Mouse (Mus musculus) left cerebral cortex, adult 11 months (tissue): ENCODE measurements around the gene Lrr1.

ENCODE experiments used
- DNase-seq: peaks from one replicate; pipeline ENCODE4 v3.0.0; 2022; ENCODE audit warnings: low spot score

Lrr1 gene

DNA sequence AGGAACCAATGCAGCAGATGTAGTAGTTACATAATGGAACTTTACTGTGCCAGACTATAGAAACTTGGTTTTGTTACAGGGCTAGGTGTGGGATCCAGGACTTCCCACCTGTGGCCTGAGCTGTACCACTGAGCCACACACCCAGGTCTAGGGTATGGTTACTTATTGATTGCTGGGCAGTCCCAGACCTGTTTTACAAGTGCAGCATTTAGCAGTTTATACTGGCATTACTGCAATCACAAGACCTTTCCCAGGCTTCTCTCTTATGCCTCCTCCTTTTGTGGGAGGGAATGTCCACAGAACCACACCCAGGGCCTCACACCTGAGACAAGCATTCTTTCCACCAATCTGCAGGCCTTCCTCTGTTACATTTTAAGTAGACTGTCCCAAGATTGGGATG, 30.4 kb downstream of the Lrr1 start:
- no peak for DNase-seq

DNA sequence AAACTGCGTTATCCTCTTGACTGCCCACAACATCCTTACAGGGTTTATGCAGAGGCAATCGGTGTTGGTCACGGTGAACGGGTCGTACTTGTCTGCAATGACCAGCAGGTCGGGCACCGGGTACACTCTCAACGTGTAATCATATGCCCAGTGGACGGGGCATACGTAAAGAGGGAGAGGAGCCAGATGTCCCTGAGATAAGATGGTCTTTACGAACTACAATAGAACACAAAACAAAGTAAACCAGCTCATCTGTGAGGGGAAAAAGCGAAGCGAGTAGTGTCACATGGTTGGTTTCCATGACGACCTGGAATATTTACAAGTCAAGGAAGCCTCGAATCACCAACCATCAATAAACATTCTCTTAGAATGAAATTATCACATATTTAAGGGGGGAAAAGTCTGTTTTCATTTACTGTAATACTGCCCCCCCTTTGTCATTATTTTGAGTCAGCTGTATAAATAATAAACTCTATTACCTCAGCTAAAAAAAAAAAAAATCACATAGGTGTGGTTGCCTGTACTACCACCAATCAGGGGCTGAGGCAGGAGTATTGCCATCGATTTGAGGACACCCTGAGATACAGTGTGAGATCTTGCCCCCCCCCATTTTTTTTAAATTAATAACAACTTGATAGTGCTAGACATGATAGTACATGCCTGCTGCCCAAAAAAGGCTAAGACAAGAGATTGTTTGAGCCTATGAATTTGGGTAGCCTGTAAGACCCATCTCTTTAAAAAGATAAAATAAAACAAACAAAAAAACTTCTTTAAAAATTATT, 35.6 kb downstream of the Lrr1 start, which contains the start of gene Gm49384:
TSS of gene Gm49384 (minus strand) at position 216 of the 782 bp plus-strand sequence.
- DNase-seq: no peak

DNA sequence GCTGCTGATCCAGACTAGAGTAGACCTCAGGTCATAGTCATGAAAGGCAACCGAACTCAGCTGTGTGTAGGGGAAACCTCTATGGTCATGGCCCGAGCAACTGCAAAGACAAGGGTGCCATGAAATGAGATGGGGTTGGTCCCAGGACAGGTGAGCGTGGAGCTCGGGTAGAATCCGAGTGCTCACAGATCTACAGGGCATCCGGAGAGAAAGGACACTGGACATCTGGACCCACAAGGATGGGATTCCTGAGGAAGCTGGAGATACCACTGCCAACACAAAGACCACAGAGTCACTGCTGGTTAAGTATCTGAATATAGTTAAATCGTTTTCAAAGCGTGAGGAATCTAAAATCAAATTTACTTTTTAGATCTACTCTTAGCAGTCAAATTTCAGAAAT, 38.8 kb downstream of the Lrr1 start:
- DNase-seq: no peak

DNA sequence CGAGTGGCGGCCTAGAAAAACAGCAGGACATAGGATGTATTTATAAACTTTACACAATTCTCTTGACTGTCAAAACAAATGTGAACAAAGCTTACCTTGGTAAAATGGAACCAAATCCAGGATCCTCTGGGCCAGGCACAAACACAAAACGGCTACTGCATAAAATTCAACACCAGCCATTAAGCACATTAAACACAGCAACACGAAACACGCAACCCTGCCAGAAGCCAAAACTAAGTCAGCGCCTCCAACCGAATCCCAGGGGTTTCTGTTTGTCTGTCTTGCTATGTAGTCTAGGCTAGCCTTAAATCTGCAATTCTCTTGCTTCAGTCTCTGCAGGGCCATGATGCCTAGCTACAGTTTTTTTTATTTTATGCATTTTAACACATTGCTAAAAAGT, 39.3 kb downstream of the Lrr1 start:
- no peak for DNase-seq

DNA sequence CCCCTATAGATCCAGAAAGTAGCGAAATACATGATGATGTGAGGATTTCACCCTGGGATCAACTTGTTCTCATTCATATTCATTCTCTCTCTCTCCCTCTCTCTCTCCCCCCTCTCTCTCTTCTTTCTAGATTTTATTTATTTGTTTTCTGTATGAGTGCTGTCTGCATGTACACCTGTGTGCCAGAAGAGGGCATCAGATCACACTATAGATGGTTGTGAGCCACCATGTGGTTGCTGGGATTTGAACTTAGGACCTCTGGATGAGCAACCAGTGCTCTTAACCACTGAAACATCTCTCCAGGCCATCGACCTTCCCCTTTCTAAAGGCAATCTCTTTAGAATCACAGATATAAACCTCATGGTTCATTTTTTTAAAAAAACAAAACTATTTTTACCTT, 39.9 kb downstream of the Lrr1 start:
- no peak for DNase-seq

DNA sequence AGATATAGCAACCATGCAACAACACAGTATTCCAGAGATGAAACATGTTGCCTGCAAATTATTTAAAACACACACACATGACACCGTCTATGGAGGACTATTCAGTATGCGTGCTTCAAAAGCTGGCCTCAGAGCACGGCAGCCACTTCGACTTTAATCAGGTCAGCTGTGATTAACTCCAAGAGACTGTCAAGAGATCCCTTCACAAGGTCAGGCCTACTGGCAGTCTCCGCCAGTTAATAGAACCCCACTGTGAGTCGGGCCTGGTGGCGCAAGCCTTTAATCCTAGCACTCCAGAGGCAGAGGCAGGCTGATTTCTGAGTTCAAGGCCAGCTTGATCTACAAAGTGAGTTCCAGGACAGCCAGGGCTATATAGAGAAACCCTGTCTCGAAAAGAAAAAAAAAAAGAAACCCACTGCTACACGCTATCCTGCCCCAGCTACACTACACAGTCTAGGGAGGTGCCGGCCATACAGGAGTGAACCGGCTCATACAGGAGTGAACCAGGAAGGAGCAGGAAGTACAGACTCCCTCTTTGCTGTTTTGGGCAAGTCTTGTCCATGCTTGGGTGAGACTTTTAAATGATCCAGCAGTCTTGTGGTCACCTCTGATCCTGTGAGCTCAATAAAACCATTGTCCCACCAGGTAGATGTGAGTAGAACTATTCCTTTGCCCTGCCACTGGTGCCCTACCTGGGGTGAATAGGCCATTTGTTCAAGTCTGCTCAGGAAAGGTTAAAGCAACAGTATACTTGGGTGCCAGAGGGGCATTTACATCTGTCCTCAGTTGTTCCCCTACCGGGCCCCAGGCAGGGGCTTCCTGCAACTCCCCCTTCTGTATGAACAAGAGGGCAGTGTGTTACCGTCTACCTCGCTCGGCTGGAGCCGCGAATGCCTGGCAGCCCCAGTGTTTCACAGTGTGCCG, 41.7 kb downstream of the Lrr1 start:
- no peak for DNase-seq

DNA sequence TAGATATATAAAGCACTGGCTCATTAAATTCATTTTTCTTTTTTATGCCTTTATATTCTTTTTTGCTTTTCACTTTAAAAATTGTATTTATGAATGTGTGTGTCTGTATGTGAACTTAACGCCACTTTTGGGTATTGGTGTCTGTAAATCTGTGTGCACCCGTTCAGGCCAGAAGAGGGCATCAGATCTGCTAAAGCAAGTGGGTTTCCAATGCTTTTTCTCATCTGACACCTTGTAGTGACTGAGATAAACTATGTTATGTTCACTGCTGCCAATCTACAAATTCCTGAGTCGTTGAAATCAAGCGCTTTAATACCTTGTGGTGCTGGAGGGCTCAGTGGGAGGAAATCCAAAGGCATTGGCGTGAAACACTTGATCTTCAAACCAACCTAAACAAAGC, 42.4 kb downstream of the Lrr1 start:
- DNase-seq: no peak

DNA sequence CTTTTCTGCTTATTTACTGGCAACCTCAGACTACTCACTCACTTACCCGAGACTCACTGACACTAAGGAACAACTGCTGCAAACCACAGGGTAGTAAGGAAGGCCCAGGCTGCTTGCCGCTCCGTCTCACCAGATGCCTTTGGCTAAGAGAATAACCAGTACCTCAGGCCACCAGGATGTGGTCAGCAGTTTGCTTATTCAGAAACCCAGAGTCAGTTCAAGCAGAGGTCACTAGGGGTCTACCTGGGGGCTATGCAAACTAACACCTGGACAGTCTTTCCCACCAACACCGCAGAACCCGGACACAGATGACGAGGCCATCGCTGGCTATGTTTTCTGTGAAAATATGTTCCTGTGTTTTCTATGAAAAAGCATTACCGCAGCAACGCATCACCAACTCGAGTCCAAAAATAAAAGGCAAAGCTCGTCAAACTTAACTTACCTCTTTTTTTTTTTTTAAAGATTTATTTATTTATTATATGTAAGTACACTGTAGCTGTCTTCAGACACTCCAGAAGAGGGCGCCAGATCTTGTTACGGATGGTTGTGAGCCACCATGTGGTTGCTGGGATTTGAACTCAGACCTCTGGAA, 44.7 kb downstream of the Lrr1 start:
- DNase-seq: no peak

DNA sequence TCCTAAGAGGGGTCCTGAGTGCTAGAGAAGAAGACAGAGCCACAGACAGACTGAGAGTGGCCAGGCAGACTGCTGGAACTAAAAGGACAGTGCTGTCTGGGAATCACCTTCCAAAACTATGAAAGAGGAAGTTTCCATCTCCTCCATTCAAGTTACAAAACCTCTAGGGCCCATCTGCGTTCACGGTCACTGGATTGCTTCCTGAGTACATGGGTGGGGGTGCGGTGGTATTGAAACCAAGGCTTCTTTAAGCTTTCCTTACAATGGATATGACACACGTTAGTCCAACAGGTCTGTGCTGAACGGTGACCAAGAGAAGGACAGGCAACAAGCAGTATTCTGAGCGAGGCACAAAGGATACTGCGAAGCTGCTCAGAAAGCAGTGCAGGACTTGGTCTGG, 45.8 kb downstream of the Lrr1 start:
- DNase-seq: no peak

DNA sequence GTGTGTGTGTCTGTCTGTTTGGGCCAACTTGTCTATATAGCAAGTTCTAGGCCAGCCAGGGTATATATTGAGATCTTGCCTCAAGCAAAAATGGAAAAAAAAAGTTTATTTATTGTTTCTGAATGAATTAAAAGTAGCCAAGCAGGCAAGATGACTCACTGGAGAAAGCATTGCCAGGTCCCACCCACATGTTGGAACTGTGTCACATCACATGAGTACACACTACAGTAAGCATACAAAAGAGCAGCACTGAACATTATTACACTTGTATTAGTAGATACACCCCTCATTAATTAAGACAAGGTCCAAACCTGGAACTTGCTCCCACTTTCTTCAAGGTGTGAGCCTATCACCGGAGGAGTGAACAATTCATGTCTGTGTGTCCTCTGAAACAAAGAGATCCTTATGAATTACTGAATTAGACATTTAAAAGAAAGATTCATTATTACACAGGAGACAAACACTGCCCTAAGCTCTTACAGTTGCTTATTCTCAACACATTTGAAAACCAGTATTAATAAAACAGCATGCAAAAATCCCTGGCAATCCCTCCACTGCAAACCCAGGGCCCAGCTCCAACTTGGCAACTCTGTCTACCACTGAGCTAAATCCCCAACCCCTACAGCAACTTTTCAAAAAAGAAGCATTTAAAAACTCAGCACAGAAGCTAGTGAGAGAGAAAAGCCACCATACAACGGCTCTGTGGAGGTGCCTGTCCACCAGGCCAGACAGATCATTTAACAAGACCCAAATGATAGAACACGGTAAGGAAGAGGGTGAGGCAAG, 46.6 kb downstream of the Lrr1 start:
- no peak for DNase-seq

DNA sequence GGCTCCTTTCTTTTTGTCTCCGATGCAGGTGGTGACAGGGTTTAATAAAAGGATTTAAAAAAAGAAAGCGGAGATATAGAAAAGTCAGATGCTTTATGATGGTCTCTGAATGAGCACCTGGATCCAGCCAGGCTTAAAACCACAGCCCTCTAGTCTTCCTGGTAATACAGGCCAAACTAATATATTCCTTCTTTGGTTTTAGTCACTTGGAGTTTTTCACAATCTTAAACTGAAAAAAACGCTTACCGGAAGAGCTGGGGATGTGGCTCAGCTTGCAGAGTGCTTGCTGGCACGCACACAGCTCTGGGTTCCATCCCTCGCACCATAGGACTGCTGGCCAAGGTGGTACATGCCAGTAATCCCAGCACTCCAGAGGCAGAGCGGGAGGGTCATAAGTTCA, 48.0 kb downstream of the Lrr1 start:
- DNase-seq: no peak

DNA sequence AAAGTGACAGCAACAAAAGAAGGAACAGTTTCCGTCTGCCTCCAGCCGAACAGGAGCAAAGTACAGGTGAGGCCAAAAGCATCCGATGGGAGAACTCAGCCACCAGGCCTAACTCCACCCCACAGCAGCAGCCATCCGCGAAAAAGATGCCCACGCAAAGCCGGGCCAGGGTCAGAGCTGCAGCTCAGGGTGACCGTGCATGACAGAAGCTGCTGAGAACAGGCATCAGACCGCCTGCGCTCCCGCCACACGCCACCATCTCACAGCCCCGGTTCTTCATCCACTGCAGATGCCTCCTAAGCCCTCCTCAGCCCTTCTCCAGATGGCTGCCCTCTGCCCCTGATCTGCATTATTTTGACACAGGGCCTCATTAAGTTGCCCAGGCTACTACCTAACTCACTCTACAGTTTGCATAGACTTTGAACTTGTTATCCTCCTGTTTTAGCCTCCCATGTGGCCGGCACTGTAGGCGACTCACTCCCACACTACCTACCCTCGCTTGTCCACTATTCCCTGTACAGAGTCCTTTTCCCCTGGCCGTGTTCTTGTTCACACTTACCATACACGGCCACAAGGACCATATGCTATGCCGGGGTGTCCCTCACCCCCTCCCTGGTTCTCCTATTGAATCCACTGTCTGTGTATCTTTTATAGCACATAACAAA, 52.1 kb downstream of the Lrr1 start:
- no peak for DNase-seq

DNA sequence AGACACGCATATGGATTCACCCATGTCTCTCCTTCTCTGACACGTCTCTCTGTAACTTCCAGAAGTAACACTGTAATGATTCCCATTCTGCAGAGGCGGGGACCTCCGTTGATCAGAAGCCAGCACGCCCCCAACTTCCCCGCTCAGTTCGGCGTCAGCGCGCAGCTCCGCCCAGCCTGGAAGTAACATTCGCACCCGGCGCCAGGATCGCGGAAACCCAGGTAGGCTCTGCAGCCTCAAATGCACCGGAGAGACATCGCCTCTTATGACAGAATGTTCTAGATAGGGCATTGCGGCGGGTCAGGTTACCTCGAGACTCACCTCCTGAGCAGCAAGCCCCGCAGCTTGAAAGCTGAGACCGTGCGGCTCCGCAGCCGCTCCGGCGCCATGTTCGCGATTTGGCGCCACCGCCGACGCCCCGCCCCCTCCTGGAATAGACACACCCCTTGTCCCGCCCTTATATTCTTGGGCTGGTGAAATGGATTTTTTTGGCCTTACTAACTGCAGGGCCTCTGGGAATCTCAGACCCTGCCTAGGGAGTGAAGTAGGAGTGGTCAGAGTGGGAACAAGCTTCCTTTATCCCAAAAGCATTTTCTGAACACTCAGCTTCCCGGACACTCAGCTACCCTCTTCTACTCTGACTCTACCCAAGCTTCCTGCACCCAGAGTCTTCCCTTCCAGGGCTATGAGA, 59.3 kb downstream of the Lrr1 start, which contains the start of gene Pole2:
TSS of gene Pole2 (minus strand) at position 420 of the 691 bp plus-strand sequence.
- peak; percentile 46 for DNase-seq
